21 mouse cellular contexts compared by ENCODE assay signal in the genomic region with DNA sequence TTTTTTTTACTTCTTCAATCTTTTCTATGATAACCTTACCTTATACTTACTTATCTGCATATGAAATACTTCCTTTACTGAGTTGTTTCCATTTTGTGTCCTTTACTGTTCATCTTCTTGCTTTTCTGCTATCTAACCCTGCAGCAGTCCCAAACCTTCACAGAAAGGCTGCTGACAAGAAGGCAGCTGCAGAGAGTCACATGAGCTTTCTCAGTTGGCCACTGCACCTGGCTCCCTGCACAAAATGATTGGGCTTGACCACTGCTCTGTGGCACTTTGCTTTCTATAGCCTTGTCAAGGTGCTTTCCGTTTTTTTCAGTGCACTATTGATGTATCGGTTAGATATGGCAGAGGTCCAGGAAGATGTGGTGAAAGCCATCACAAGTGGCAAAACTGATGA. TPM values are rescaled to one million over a fixed set of nuclear protein-coding genes. Genes with fewer than 3 reads are reported as not detected.
DNase-seq lines count a peak whose midpoint lies in the region; ATAC-seq and TF ChIP-seq lines count a peak whose summit lies in the region.
"Had no signal": no experiment of that assay in that cellular context is flagged by ENCODE, and none has a peak within 500 bp of the region (broad histone marks: within the 10 kb centered on the region; RNA-seq: fewer than 3 reads in every experiment).

No protein-coding gene starts in this region.

- no peaks in the 10 kb centered on the region for H3K9me3 ChIP-seq in hindbrain, embryonic 14.5 days (ENCODE audit: control insufficient read depth, low read length)
- H3K9me3 ChIP-seq in hindbrain, embryonic 11.5 days (ENCODE audit: control insufficient read depth, low read length), result no peaks in the 10 kb centered on the region
- no peaks in the 10 kb centered on the region for H3K9me3 ChIP-seq in hindbrain, embryonic 16.5 days (ENCODE audit: control insufficient read depth, low read length)
- H3K9me3 ChIP-seq: embryonic facial prominence, embryonic 15.5 days; limb, embryonic 15.5 days had no signal

- 0 out of 2 replicates have a peak overlapping the region, but pooled peaks have one; percentile 11 for H3K4me3 ChIP-seq in hindbrain, embryonic 14.5 days (replicated peaks; ENCODE audit: low read length)
- no peak overlapping the region for H3K4me3 ChIP-seq in hindbrain, embryonic 11.5 days (ENCODE audit: low read depth, low read length)
- H3K4me3 ChIP-seq in hindbrain, embryonic 16.5 days (ENCODE audit: low read length), result no peak overlapping the region; the same call in 1 of the 2 replicates
- H3K4me3 ChIP-seq in olfactory bulb, adult 2 months (ENCODE audit: insufficient read depth, low read depth, low read length), result peak overlapping the region; percentile 13; the same call in 1 of the 2 replicates
- H3K4me3 ChIP-seq: embryonic facial prominence, embryonic 15.5 days; limb, embryonic 15.5 days had no signal

- peaks cover 23% of the 10 kb centered on the region for H3K4me1 ChIP-seq in hindbrain, embryonic 14.5 days (replicated peaks; ENCODE audit: control insufficient read depth, insufficient read depth, low read length)
- H3K4me1 ChIP-seq in hindbrain, embryonic 11.5 days (replicated peaks; ENCODE audit: control insufficient read depth, insufficient read depth, low read length), result no peaks in the 10 kb centered on the region
- H3K4me1 ChIP-seq in hindbrain, embryonic 16.5 days (ENCODE audit: control insufficient read depth, insufficient read depth, low read depth, low read length), result peaks cover 10% of the 10 kb centered on the region
- no peaks in the 10 kb centered on the region for H3K4me1 ChIP-seq in olfactory bulb, adult 2 months (ENCODE audit: control insufficient read depth, insufficient read depth, low read length)

- no peaks in the 10 kb centered on the region for H3K27me3 ChIP-seq in hindbrain, embryonic 14.5 days (ENCODE audit: control insufficient read depth, insufficient read depth, low read length)
- H3K27me3 ChIP-seq in hindbrain, embryonic 11.5 days (ENCODE audit: control insufficient read depth, insufficient read depth, low read length), result no peaks in the 10 kb centered on the region; the same call in 1 of the 2 replicates
- H3K27me3 ChIP-seq in hindbrain, embryonic 16.5 days (replicated peaks; ENCODE audit: control insufficient read depth, insufficient read depth, low read length), result no peaks in the 10 kb centered on the region

- WGBS in hindbrain, embryonic 14.5 days, result 57% methylated on average over 2 of the region's 2 CpGs
- 79% methylated on average over 2 of the region's 2 CpGs for WGBS in hindbrain, embryonic 11.5 days
- WGBS in hindbrain, embryonic 16.5 days, result 46% methylated on average over 2 of the region's 2 CpGs
- WGBS in olfactory bulb, adult 2 months, result 63% methylated on average over 2 of the region's 2 CpGs

- no peak for TF ChIP-seq CTCF in olfactory bulb, adult 2 months (IDR thresholded peaks at IDR 0.05; ENCODE audit: insufficient read depth, low read depth, low read length)

- peaks cover 16% of the 10 kb centered on the region; the same call in 1 of the 2 replicates for H3K36me3 ChIP-seq in hindbrain, embryonic 14.5 days (replicated peaks; ENCODE audit: control insufficient read depth, insufficient read depth)
- no peaks in the 10 kb centered on the region for H3K36me3 ChIP-seq in hindbrain, embryonic 11.5 days (ENCODE audit: control insufficient read depth, insufficient read depth, low read length)
- H3K36me3 ChIP-seq in hindbrain, embryonic 16.5 days (ENCODE audit: control insufficient read depth, insufficient read depth, low read length), result no peaks in the 10 kb centered on the region
- H3K36me3 ChIP-seq: embryonic facial prominence, embryonic 15.5 days; limb, embryonic 15.5 days had no signal

- H3K4me2 ChIP-seq in hindbrain, embryonic 14.5 days (replicated peaks), result peak overlapping the region; percentile 94
- no peak overlapping the region for H3K4me2 ChIP-seq in hindbrain, embryonic 11.5 days (replicated peaks; ENCODE audit: low read depth, low read length)
- peak overlapping the region; percentile 36 for H3K4me2 ChIP-seq in hindbrain, embryonic 16.5 days (ENCODE audit: low read length)
- H3K4me2 ChIP-seq: embryonic facial prominence, embryonic 15.5 days; heart, embryonic 11.5 days; limb, embryonic 15.5 days had no signal

- ATAC-seq in hindbrain, embryonic 14.5 days (ENCODE audit: low FRiP score), result no peak
- ATAC-seq in hindbrain, embryonic 11.5 days (ENCODE audit: low FRiP score), result no peak
- ATAC-seq in hindbrain, embryonic 16.5 days, result no peak

- no peak for DNase-seq in hindbrain, embryonic 14.5 days (ENCODE audit: low spot score)
- DNase-seq in hindbrain, embryonic 11.5 days (ENCODE audit: low spot score), result no peak
- DNase-seq in retina, postnatal 1 day, result peak; percentile 3
- no peak for DNase-seq in retina, embryonic 14.5 days (ENCODE audit: low spot score)
- DNase-seq in heart, adult 8-10 months (ENCODE audit: low spot score), result no peak
- no peak for DNase-seq in urinary bladder, adult 18-20 months (ENCODE audit: low spot score in 2 of 2)
- DNase-seq: adrenal gland, adult 2 months; cerebellum, adult 9-11 months; heart, postnatal 10 days; kidney, adult 18-20 months; lung, postnatal 10 days; thymus, postnatal 14 days had no signal

- no peak overlapping the region for H3K27ac ChIP-seq in hindbrain, embryonic 14.5 days
- H3K27ac ChIP-seq in hindbrain, embryonic 11.5 days (ENCODE audit: low read depth, low read length), result no peak overlapping the region
- H3K27ac ChIP-seq in hindbrain, embryonic 16.5 days (ENCODE audit: low read depth, low read length), result no peak overlapping the region
- peak overlapping the region; percentile 31; the same call in 1 of the 2 replicates for H3K27ac ChIP-seq in olfactory bulb, adult 2 months (ENCODE audit: insufficient read depth, low read depth, low read length)
- H3K27ac ChIP-seq: embryonic facial prominence, embryonic 15.5 days; kidney, postnatal 0 days; limb, embryonic 15.5 days had no signal

- no peak for TF ChIP-seq POLR2A in olfactory bulb, adult 2 months (IDR thresholded peaks at IDR 0.05; ENCODE audit: insufficient read depth, low read depth, low read length)

- H3K9ac ChIP-seq in hindbrain, embryonic 14.5 days, result no peak overlapping the region
- no peak overlapping the region for H3K9ac ChIP-seq in hindbrain, embryonic 11.5 days (ENCODE audit: low read depth, low read length)
- peak overlapping the region; percentile 47; the same call in 1 of the 2 replicates for H3K9ac ChIP-seq in hindbrain, embryonic 16.5 days (ENCODE audit: low read depth, low read length)
- H3K9ac ChIP-seq: embryonic facial prominence, embryonic 15.5 days; limb, embryonic 15.5 days had no signal

RNA-seq across cellular contexts. Expression of a gene that starts 8.3 kb away (rescaled TPM):
- polyA plus RNA-seq in hindbrain, embryonic 14.5 days (2014; fragmentation: Nextera tagmentation; extraction: Ambion mirVana), result 23.8 and 26.2 TPM in 2 replicates
- polyA plus RNA-seq in hindbrain, embryonic 11.5 days (2014; fragmentation: Nextera tagmentation; extraction: Ambion mirVana), result 4.5 and 4.6 TPM in 2 replicates
- 18.9 and 19.0 TPM in 2 replicates for polyA plus RNA-seq in hindbrain, embryonic 16.5 days (2015; fragmentation: Nextera tagmentation; extraction: Ambion mirVana)
- polyA plus RNA-seq in olfactory bulb, adult 2 months (2012; ENCODE audit: insufficient read depth, insufficient read length, low replicate concordance, missing spikeins), result 71.0 and 164 TPM in 2 replicates
- under 1 TPM in 3 of 4 experiments, not detected in 1; 0.03 to 0.25 (median 0.16) TPM for total RNA-seq in heart, adult 8-10 months (2022)
- total RNA-seq: megakaryocyte, adult 5-6 weeks; neutrophil, adult 5-6 weeks had no signal
- polyA plus RNA-seq: liver, embryonic 16.5 days had no signal

Comparison
In these comparisons a context has a peak if more than half of its experiments do, and no peak if none do; other contexts are left out.
1. H3K4me3 ChIP-seq: peak in hindbrain, embryonic 14.5 days (single experiment) and olfactory bulb, adult 2 months (single experiment); none in hindbrain, embryonic 11.5 days (single experiment) and hindbrain, embryonic 16.5 days (single experiment).